ENCODE assay signal across 20 mouse cellular contexts in genomic region chr2:165948007-165948406, GRCm38 (mm10). TPM values are rescaled to one million over a fixed set of nuclear protein-coding genes. Genes with fewer than 3 reads are reported as not detected.
A peak's percentile ranks its signal among the peaks of the same experiment; 100 is the strongest.
DNase-seq lines count a peak whose midpoint lies in the region; ATAC-seq and TF ChIP-seq lines count a peak whose summit lies in the region.
"Had no signal": no experiment of that assay in that cellular context is flagged by ENCODE, and none has a peak within 500 bp of the region (broad histone marks: within the 10 kb centered on the region; RNA-seq: fewer than 3 reads in every experiment).

No protein-coding gene starts in this region.

- no peak for DNase-seq in lung, postnatal 4 days
- DNase-seq in MEL (ENCODE audit: low read depth, low spot score): peak; percentile 43
- DNase-seq in left cerebral cortex, adult 8-10 months (ENCODE audit: low spot score in 2 of 2): no peak
- no peak for DNase-seq in T-cell, adult 2 months (ENCODE audit: low spot score)
- DNase-seq: adrenal gland, postnatal 25 days; cerebellum, adult 11 months; cerebellum, postnatal 25 days; forebrain, postnatal 0 days; gastrocnemius, postnatal 25 days had no signal

- no peak for TF ChIP-seq RAD21 in MEL (IDR thresholded peaks at IDR 0.05; ENCODE audit: low read depth, low read length)

- no peaks in the 10 kb centered on the region for H3K36me3 ChIP-seq in lung, embryonic 15.5 days
- peaks cover 0 to 17% of the 10 kb centered on the region in 2 experiments; a peak in 2 of 4 replicates for H3K36me3 ChIP-seq in MEL (ENCODE audit: control insufficient read depth in 1 of 2, insufficient read depth in 2 of 2, low read length in 2 of 2)
- H3K36me3 ChIP-seq: embryonic facial prominence, embryonic 10.5 days; limb, embryonic 12.5 days; midbrain, embryonic 10.5 days had no signal

- H3K79me2 ChIP-seq in MEL (ENCODE audit: control insufficient read depth, insufficient read depth, low read length, poor library complexity): no peaks in the 10 kb centered on the region

- H3K9me3 ChIP-seq in lung, embryonic 15.5 days: no peaks in the 10 kb centered on the region
- H3K9me3 ChIP-seq in MEL (replicated peaks; ENCODE audit: insufficient read depth, low read length): no peaks in the 10 kb centered on the region
- H3K9me3 ChIP-seq: embryonic facial prominence, embryonic 10.5 days; limb, embryonic 12.5 days; midbrain, embryonic 10.5 days had no signal

- no peak overlapping the region for H3K9ac ChIP-seq in lung, embryonic 15.5 days
- no peak overlapping the region for H3K9ac ChIP-seq in MEL (ENCODE audit: control insufficient read depth, low read depth, low read length, poor library complexity, severe bottlenecking)
- H3K9ac ChIP-seq: forebrain, postnatal 0 days; limb, embryonic 12.5 days had no signal

- H3K27ac ChIP-seq in lung, embryonic 15.5 days: peak overlapping the region; percentile 26; the same call in 1 of the 2 replicates
- peak overlapping the region; percentile 21; the same call in 1 of the 2 replicates for H3K27ac ChIP-seq in MEL (ENCODE audit: control insufficient read depth, low read depth, low read length)
- H3K27ac ChIP-seq: embryonic facial prominence, embryonic 10.5 days; layer of hippocampus, adult 2 months; left cerebral cortex, adult 2 months; limb, embryonic 12.5 days; midbrain, embryonic 10.5 days had no signal

- H3K4me2 ChIP-seq in lung, embryonic 15.5 days: no peak overlapping the region
- H3K4me2 ChIP-seq: limb, embryonic 12.5 days had no signal

- no peak for TF ChIP-seq CTCF in MEL (IDR thresholded peaks at IDR 0.05 in 2 of 3, conservative IDR thresholded peaks at IDR 0.05 in 1 of 3; ENCODE audit: control insufficient read depth in 1 of 3, insufficient read depth in 1 of 3, low read depth in 2 of 3, low read length in 3 of 3, poor library complexity in 1 of 3, severe bottlenecking in 1 of 3)

- ATAC-seq in lung, embryonic 15.5 days (ENCODE audit: borderline replicate concordance, extremely low read depth, low FRiP score, low TSS enrichment): no peak
- ATAC-seq in granulocyte monocyte progenitor cell, adult 5-6 weeks (replicated peaks; ENCODE audit: poor library complexity, severe bottlenecking): peak; percentile 54
- ATAC-seq in megakaryocyte progenitor cell, adult 5-6 weeks (replicated peaks; ENCODE audit: poor library complexity): 0 out of 2 replicates have a peak, but pooled peaks have one; percentile 2
- ATAC-seq: CD4-positive, CD25-positive, alpha-beta regulatory T cell, adult 4 months; forebrain, postnatal 0 days had no signal

- no peak for TF ChIP-seq POLR2A in MEL (IDR thresholded peaks at IDR 0.05; ENCODE audit: control insufficient read depth in 1 of 2, insufficient read depth in 1 of 2, low read depth in 1 of 2, low read length in 2 of 2, poor library complexity in 1 of 2)

- no peaks in the 10 kb centered on the region for H3K27me3 ChIP-seq in lung, embryonic 15.5 days
- no peaks in the 10 kb centered on the region for H3K27me3 ChIP-seq in MEL (ENCODE audit: control insufficient read depth in 1 of 2, insufficient read depth in 2 of 2, low read length in 2 of 2)
- H3K27me3 ChIP-seq: limb, embryonic 12.5 days had no signal

- H3K4me3 ChIP-seq in lung, embryonic 15.5 days: no peak overlapping the region
- no peak overlapping the region for H3K4me3 ChIP-seq in MEL (ENCODE audit: control insufficient read depth in 1 of 2, insufficient read depth in 1 of 2, low read depth in 2 of 2, low read length in 2 of 2)
- H3K4me3 ChIP-seq: embryonic facial prominence, embryonic 10.5 days; erythroblast, embryonic 14.5 days; layer of hippocampus, adult 2 months; left cerebral cortex, adult 2 months; limb, embryonic 12.5 days; midbrain, embryonic 10.5 days; myocyte had no signal

- WGBS in lung, embryonic 15.5 days: 41% methylated on average over 1 of the region's 1 CpGs

- no peak for TF ChIP-seq EP300 in MEL (IDR thresholded peaks at IDR 0.05; ENCODE audit: low read depth in 1 of 2, low read length in 2 of 2)

- H3K4me1 ChIP-seq in lung, embryonic 15.5 days: no peaks in the 10 kb centered on the region
- H3K4me1 ChIP-seq in MEL (ENCODE audit: control insufficient read depth in 1 of 2, insufficient read depth in 2 of 2, low read length in 2 of 2): peaks cover 9 to 29% of the 10 kb centered on the region in 2 experiments

TF ChIP-seq in MEL, 35 proteins besides CTCF, POLR2A, EP300 and RAD21:
- TF ChIP-seq USF1 (IDR thresholded peaks at IDR 0.05; ENCODE audit: low read depth, low read length) (no peak), ELF1 (IDR thresholded peaks at IDR 0.05; ENCODE audit: low read depth, low read length) (0 out of 2 replicates have a peak, but pooled peaks have one; percentile 22), POLR2AphosphoS2 (IDR thresholded peaks at IDR 0.05; ENCODE audit: low read length) (no peak), POLR2AphosphoS5 (IDR thresholded peaks at IDR 0.05; ENCODE audit: borderline replicate concordance, low read depth, low read length) (no peak), ZNF384 (IDR thresholded peaks at IDR 0.05; ENCODE audit: low read depth, low read length) (no peak), GATA1 (IDR thresholded peaks at IDR 0.05; ENCODE audit: low read depth, low read length) (no peak), ZKSCAN1 (IDR thresholded peaks at IDR 0.05; ENCODE audit: low read depth, low read length) (no peak)

RNA-seq across cellular contexts. Expression of gene Ncoa3, which starts 44.4 kb away (rescaled TPM):
- 11.1 and 13.7 TPM in 2 replicates for polyA plus RNA-seq in lung, embryonic 15.5 days (2015; fragmentation: Nextera tagmentation; extraction: Ambion mirVana)
- 5.7 and 6.7 TPM in 2 replicates for total RNA-seq in MEL (2012; rRNA removed)
- 10 to 100 TPM; 10.3 to 19.8 TPM for polyA plus RNA-seq in MEL (2012; ENCODE audit: insufficient read depth in 1 of 2, insufficient read length in 2 of 2, low read depth in 1 of 2, low replicate concordance in 2 of 2, missing spikeins in 1 of 2)
- total RNA-seq in granulocyte monocyte progenitor cell, adult 5-6 weeks (2014; fragmentation: Nextera tagmentation): 17.4 and 19.9 TPM in 2 replicates
- 16.1 and 20.8 TPM in 2 replicates for total RNA-seq in granulocyte monocyte progenitor cell, adult 5-6 weeks (2017)
- total RNA-seq in megakaryocyte progenitor cell, adult 5-6 weeks (2015): 16.2 and 17.7 TPM in 2 replicates
- total RNA-seq in megakaryocyte progenitor cell, adult 5-6 weeks (2017): 12.0 and 18.2 TPM in 2 replicates
- 10 to 100 TPM; 33.3 to 35.9 (median 34.5) TPM for total RNA-seq in left cerebral cortex, adult 8-10 months (2022)

RNA-seq across cellular contexts. Expression of gene Zmynd8, which starts 49.2 kb away (rescaled TPM):
- 44.7 and 46.0 TPM in 2 replicates for polyA plus RNA-seq in lung, embryonic 15.5 days (2015; fragmentation: Nextera tagmentation; extraction: Ambion mirVana)
- 30.3 and 37.3 TPM in 2 replicates for total RNA-seq in MEL (2012; rRNA removed)
- 10 to 100 TPM; 41.6 to 89.2 TPM for polyA plus RNA-seq in MEL (2012; ENCODE audit: insufficient read depth in 1 of 2, insufficient read length in 2 of 2, low read depth in 1 of 2, low replicate concordance in 2 of 2, missing spikeins in 1 of 2)
- 53.0 and 58.3 TPM in 2 replicates for total RNA-seq in granulocyte monocyte progenitor cell, adult 5-6 weeks (2014; fragmentation: Nextera tagmentation)
- total RNA-seq in granulocyte monocyte progenitor cell, adult 5-6 weeks (2017): 32.2 and 33.7 TPM in 2 replicates
- 44.6 and 49.9 TPM in 2 replicates for total RNA-seq in megakaryocyte progenitor cell, adult 5-6 weeks (2015)
- total RNA-seq in megakaryocyte progenitor cell, adult 5-6 weeks (2017): 32.1 and 35.8 TPM in 2 replicates
- total RNA-seq in left cerebral cortex, adult 8-10 months (2022): 100 to 1,000 TPM; 105 to 132 (median 130) TPM
